ENCODE assay signal across 8 mouse cellular contexts in the genomic region with DNA sequence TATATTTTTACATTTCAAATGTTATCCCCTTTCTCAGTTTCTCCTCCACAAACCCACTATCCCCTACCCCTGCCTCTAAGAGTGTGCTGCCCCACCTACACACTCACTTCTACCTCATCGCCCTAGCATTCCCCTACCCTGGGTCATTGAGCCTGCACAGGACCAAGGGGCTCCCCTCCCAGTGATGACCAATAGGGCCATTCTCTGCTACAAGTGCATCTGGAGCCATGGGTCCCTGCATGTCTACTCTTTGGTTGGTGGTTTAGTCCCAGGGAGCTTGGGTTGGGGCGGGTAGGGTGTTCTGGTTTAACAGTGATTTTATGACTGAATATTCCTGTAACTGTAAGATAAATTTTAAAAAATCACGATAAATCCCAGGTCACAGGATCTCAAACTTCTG. TPM values are rescaled to one million over a fixed set of nuclear protein-coding genes. Genes with fewer than 3 reads are reported as not detected.
DNase-seq lines count a peak whose midpoint lies in the region; ATAC-seq lines count a peak whose summit lies in the region.

No protein-coding gene starts in this region.

- no peaks in the 10 kb centered on the region for H3K36me3 ChIP-seq in kidney, embryonic 15.5 days
- peaks cover 2% of the 10 kb centered on the region; the same call in 1 of the 2 replicates for H3K36me3 ChIP-seq in forebrain, embryonic 12.5 days (replicated peaks)
- H3K36me3 ChIP-seq in limb, embryonic 13.5 days = peaks cover 3% of the 10 kb centered on the region; the same call in 1 of the 2 replicates
- H3K36me3 ChIP-seq in stomach, embryonic 14.5 days (ENCODE audit: control insufficient read depth, insufficient read depth, low read length) = no peaks in the 10 kb centered on the region; the same call in 1 of the 2 replicates

- peak overlapping the region; percentile 22; the same call in 1 of the 2 replicates for H3K27ac ChIP-seq in kidney, embryonic 15.5 days
- no peak overlapping the region for H3K27ac ChIP-seq in forebrain, embryonic 12.5 days
- H3K27ac ChIP-seq in limb, embryonic 13.5 days = no peak overlapping the region
- no peak overlapping the region for H3K27ac ChIP-seq in stomach, embryonic 14.5 days (ENCODE audit: low read length)

- 0 out of 2 replicates have a peak, but pooled peaks cover 2% of the 10 kb centered on the region for H3K4me1 ChIP-seq in kidney, embryonic 15.5 days
- H3K4me1 ChIP-seq in forebrain, embryonic 12.5 days = no peaks in the 10 kb centered on the region
- 0 out of 2 replicates have a peak, but pooled peaks cover 2% of the 10 kb centered on the region for H3K4me1 ChIP-seq in limb, embryonic 13.5 days
- no peaks in the 10 kb centered on the region for H3K4me1 ChIP-seq in stomach, embryonic 14.5 days (ENCODE audit: control insufficient read depth, insufficient read depth, low read length)

- H3K9ac ChIP-seq in kidney, embryonic 15.5 days = peak overlapping the region; percentile 66
- peak overlapping the region; percentile 76 for H3K9ac ChIP-seq in forebrain, embryonic 12.5 days
- H3K9ac ChIP-seq in limb, embryonic 13.5 days = peak overlapping the region; percentile 86
- H3K9ac ChIP-seq in stomach, embryonic 14.5 days (replicated peaks; ENCODE audit: low read depth, low read length) = peak overlapping the region; percentile 36; the same call in 1 of the 2 replicates

- no peaks in the 10 kb centered on the region for H3K27me3 ChIP-seq in kidney, embryonic 15.5 days
- H3K27me3 ChIP-seq in forebrain, embryonic 12.5 days = no peaks in the 10 kb centered on the region
- no peaks in the 10 kb centered on the region for H3K27me3 ChIP-seq in limb, embryonic 13.5 days
- H3K27me3 ChIP-seq in stomach, embryonic 14.5 days (ENCODE audit: control insufficient read depth, insufficient read depth, low read length) = no peaks in the 10 kb centered on the region

- peak overlapping the region; percentile 72 for H3K4me3 ChIP-seq in kidney, embryonic 15.5 days (replicated peaks)
- H3K4me3 ChIP-seq in forebrain, embryonic 12.5 days (replicated peaks) = peak overlapping the region; percentile 71
- peak overlapping the region; percentile 71 for H3K4me3 ChIP-seq in limb, embryonic 13.5 days
- H3K4me3 ChIP-seq in stomach, embryonic 14.5 days (ENCODE audit: low read depth, low read length) = peak overlapping the region; percentile 62

- no peaks in the 10 kb centered on the region for H3K9me3 ChIP-seq in kidney, embryonic 15.5 days (replicated peaks)
- H3K9me3 ChIP-seq in forebrain, embryonic 12.5 days = no peaks in the 10 kb centered on the region
- no peaks in the 10 kb centered on the region for H3K9me3 ChIP-seq in limb, embryonic 13.5 days
- no peaks in the 10 kb centered on the region for H3K9me3 ChIP-seq in stomach, embryonic 14.5 days (ENCODE audit: control insufficient read depth, low read depth, low read length)

- DNase-seq in kidney, adult 8-10 months = no peak
- DNase-seq in MN1 (ENCODE audit: low spot score) = peak; percentile 27
- DNase-seq in ovary, adult 18-20 months (ENCODE audit: low spot score) = no peak
- no peak for DNase-seq in layer of hippocampus, postnatal 36 days

- ATAC-seq in kidney, embryonic 15.5 days (replicated peaks; ENCODE audit: low FRiP score) = peak; percentile 81
- ATAC-seq in forebrain, embryonic 12.5 days (ENCODE audit: low FRiP score) = peak; percentile 77
- peak; percentile 62; the same call in 1 of the 2 replicates for ATAC-seq in limb, embryonic 13.5 days (ENCODE audit: low FRiP score, low read depth)
- ATAC-seq in stomach, embryonic 14.5 days (ENCODE audit: insufficient number of reproducible peaks, insufficient read depth, low FRiP score, low read depth) = peak; percentile 69

- H3K4me2 ChIP-seq in kidney, embryonic 15.5 days = peak overlapping the region; percentile 67
- peak overlapping the region; percentile 77 for H3K4me2 ChIP-seq in forebrain, embryonic 12.5 days
- H3K4me2 ChIP-seq in limb, embryonic 13.5 days (replicated peaks) = peak overlapping the region; percentile 72
- peak overlapping the region; percentile 67 for H3K4me2 ChIP-seq in stomach, embryonic 14.5 days (replicated peaks; ENCODE audit: low read depth, low read length)

- WGBS in kidney, embryonic 15.5 days = 4% methylated on average over 3 of the region's 3 CpGs
- 3% methylated on average over 3 of the region's 3 CpGs for WGBS in forebrain, embryonic 12.5 days
- WGBS in limb, embryonic 13.5 days = 9% methylated on average over 3 of the region's 3 CpGs
- 8% methylated on average over 3 of the region's 3 CpGs for WGBS in stomach, embryonic 14.5 days

RNA-seq across cellular contexts. Expression of a gene that starts 0.7 kb away (rescaled TPM):
- 6.1 and 6.8 TPM in 2 replicates for polyA plus RNA-seq in kidney, embryonic 15.5 days (2015; fragmentation: Nextera tagmentation; extraction: Ambion mirVana)
- polyA plus RNA-seq in forebrain, embryonic 12.5 days (2016; fragmentation: Nextera tagmentation; extraction: Ambion mirVana) = 9.5 and 9.6 TPM in 2 replicates
- polyA plus RNA-seq in limb, embryonic 13.5 days (2015; fragmentation: Nextera tagmentation; extraction: Ambion mirVana) = 6.9 and 7.6 TPM in 2 replicates
- 9.7 and 10.5 TPM in 2 replicates for polyA plus RNA-seq in stomach, embryonic 14.5 days (2014; fragmentation: Nextera tagmentation; extraction: Ambion mirVana)
- 1 to 10 TPM; 5.3 to 6.1 TPM for total RNA-seq in layer of hippocampus, postnatal 36 days (2021)

RNA-seq across cellular contexts. Expression of a gene that starts 53.2 kb away (rescaled TPM):
- 21.2 and 24.3 TPM in 2 replicates for polyA plus RNA-seq in kidney, embryonic 15.5 days (2015; fragmentation: Nextera tagmentation; extraction: Ambion mirVana)
- polyA plus RNA-seq in forebrain, embryonic 12.5 days (2016; fragmentation: Nextera tagmentation; extraction: Ambion mirVana) = 25.3 and 26.2 TPM in 2 replicates
- 25.6 and 27.1 TPM in 2 replicates for polyA plus RNA-seq in limb, embryonic 13.5 days (2015; fragmentation: Nextera tagmentation; extraction: Ambion mirVana)
- polyA plus RNA-seq in stomach, embryonic 14.5 days (2014; fragmentation: Nextera tagmentation; extraction: Ambion mirVana) = 27.4 and 27.7 TPM in 2 replicates
- total RNA-seq in layer of hippocampus, postnatal 36 days (2021) = 10 to 100 TPM; 18.6 to 19.5 TPM

RNA-seq across cellular contexts. Expression of a gene that starts 53.3 kb away (rescaled TPM):
- 16.4 and 16.7 TPM in 2 replicates for polyA plus RNA-seq in kidney, embryonic 15.5 days (2015; fragmentation: Nextera tagmentation; extraction: Ambion mirVana)
- polyA plus RNA-seq in forebrain, embryonic 12.5 days (2016; fragmentation: Nextera tagmentation; extraction: Ambion mirVana) = 19.4 and 21.4 TPM in 2 replicates
- polyA plus RNA-seq in limb, embryonic 13.5 days (2015; fragmentation: Nextera tagmentation; extraction: Ambion mirVana) = 17.6 and 20.7 TPM in 2 replicates
- polyA plus RNA-seq in stomach, embryonic 14.5 days (2014; fragmentation: Nextera tagmentation; extraction: Ambion mirVana) = 19.2 and 21.3 TPM in 2 replicates
- total RNA-seq in layer of hippocampus, postnatal 36 days (2021) = 10 to 100 TPM; 19.5 to 22.6 TPM

Comparison
In these comparisons a context has a peak if more than half of its experiments do, and no peak if none do; other contexts are left out.
1. H3K9ac ChIP-seq: peak in every context shown above with its lines; median percentile 86 in limb, embryonic 13.5 days; 76 in forebrain, embryonic 12.5 days; 66 in kidney, embryonic 15.5 days; 36 in stomach, embryonic 14.5 days.